ENCODE assay signal across 9 mouse cellular contexts in the genomic region with DNA sequence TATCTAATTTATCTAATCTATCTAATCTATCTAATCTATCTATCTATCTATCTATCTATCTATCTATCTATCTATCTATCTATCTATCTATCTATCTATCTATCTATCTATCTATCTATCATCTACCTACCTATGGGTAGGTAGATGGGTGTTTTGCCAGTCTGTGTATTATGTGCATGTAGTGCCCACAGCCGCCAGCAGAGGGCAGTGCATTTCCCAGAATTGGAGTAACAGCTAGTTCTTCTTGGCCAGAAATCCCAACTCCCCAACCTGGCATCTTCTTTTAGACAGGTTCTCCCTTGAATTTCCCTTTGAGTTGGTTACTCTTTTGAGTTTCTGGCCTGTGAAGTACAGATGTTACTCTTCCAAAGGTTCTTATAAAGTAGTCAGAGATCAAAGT.
DNase-seq lines count a peak whose midpoint lies in the region; ATAC-seq and TF ChIP-seq lines count a peak whose summit lies in the region.
"Had no signal": no experiment of that assay in that cellular context is flagged by ENCODE, and none has a peak within 500 bp of the region (broad histone marks: within the 10 kb centered on the region; RNA-seq: fewer than 3 reads in every experiment).

No protein-coding gene starts in this region.

- H3K4me3 ChIP-seq in kidney, embryonic 14.5 days (ENCODE audit: low read length), result no peak overlapping the region
- no peak overlapping the region for H3K4me3 ChIP-seq in cortical plate, adult 2 months (ENCODE audit: insufficient read depth, low read length)
- no peak overlapping the region for H3K4me3 ChIP-seq in limb, embryonic 14.5 days (replicated peaks; ENCODE audit: low read length)
- H3K4me3 ChIP-seq: hindbrain, embryonic 15.5 days had no signal

- WGBS in kidney, embryonic 14.5 days, result 0% methylated on average over 1 of the region's 1 CpGs
- WGBS in limb, embryonic 14.5 days, result 0% methylated on average over 1 of the region's 1 CpGs

- no peaks in the 10 kb centered on the region for H3K27me3 ChIP-seq in kidney, embryonic 14.5 days (ENCODE audit: control insufficient read depth, insufficient read depth, low read length)
- no peaks in the 10 kb centered on the region for H3K27me3 ChIP-seq in limb, embryonic 14.5 days (ENCODE audit: control insufficient read depth, insufficient read depth, low read length)
- H3K27me3 ChIP-seq: hindbrain, embryonic 15.5 days had no signal

- H3K27ac ChIP-seq in kidney, embryonic 14.5 days (ENCODE audit: low read depth, low read length), result no peak overlapping the region
- H3K27ac ChIP-seq in cortical plate, adult 2 months (ENCODE audit: insufficient read depth, low read length), result no peak overlapping the region
- H3K27ac ChIP-seq in limb, embryonic 14.5 days (replicated peaks; ENCODE audit: low read depth, low read length), result no peak overlapping the region
- H3K27ac ChIP-seq: hindbrain, embryonic 15.5 days had no signal

- H3K4me1 ChIP-seq in kidney, embryonic 14.5 days (ENCODE audit: control insufficient read depth, insufficient read depth, low read length), result no peaks in the 10 kb centered on the region
- no peaks in the 10 kb centered on the region for H3K4me1 ChIP-seq in cortical plate, adult 2 months (ENCODE audit: control insufficient read depth, insufficient read depth, low read length)
- H3K4me1 ChIP-seq in limb, embryonic 14.5 days (ENCODE audit: control insufficient read depth, insufficient read depth, low read length), result no peaks in the 10 kb centered on the region
- H3K4me1 ChIP-seq: hindbrain, embryonic 15.5 days had no signal

- no peak for ATAC-seq in kidney, embryonic 14.5 days (ENCODE audit: low FRiP score, low TSS enrichment)
- ATAC-seq in limb, embryonic 14.5 days (ENCODE audit: low FRiP score, low read depth), result no peak

- peak; percentile 72 for TF ChIP-seq CTCF in cortical plate, adult 2 months (IDR thresholded peaks at IDR 0.05; ENCODE audit: extremely low read depth, insufficient read depth, low read length)

- no peak overlapping the region for H3K9ac ChIP-seq in kidney, embryonic 14.5 days (ENCODE audit: low read depth, low read length)
- no peak overlapping the region for H3K9ac ChIP-seq in limb, embryonic 14.5 days (ENCODE audit: low read depth, low read length, severe bottlenecking)
- H3K9ac ChIP-seq: hindbrain, embryonic 15.5 days had no signal

- H3K4me2 ChIP-seq in kidney, embryonic 14.5 days (replicated peaks; ENCODE audit: low read depth, low read length), result no peak overlapping the region
- H3K4me2 ChIP-seq in limb, embryonic 14.5 days (replicated peaks; ENCODE audit: low read depth, low read length, severe bottlenecking), result no peak overlapping the region
- H3K4me2 ChIP-seq: hindbrain, embryonic 15.5 days had no signal

- H3K36me3 ChIP-seq in kidney, embryonic 14.5 days (ENCODE audit: control insufficient read depth, insufficient read depth, low read length), result no peaks in the 10 kb centered on the region
- H3K36me3 ChIP-seq in limb, embryonic 14.5 days (ENCODE audit: control insufficient read depth, insufficient read depth, low read length), result no peaks in the 10 kb centered on the region
- H3K36me3 ChIP-seq: hindbrain, embryonic 15.5 days had no signal

- DNase-seq in kidney, adult 18-20 months, result peak; percentile 73
- peak; percentile 29 for DNase-seq in WW6 (ENCODE audit: low read depth, low spot score)
- peak; percentile 23 to 74 for DNase-seq in kidney, adult 8-10 months
- DNase-seq in limb, embryonic 14.5 days (ENCODE audit: low spot score), result peak; percentile 52
- peak; percentile 35 for DNase-seq in right cerebral cortex, adult 18-20 months
- DNase-seq in urinary bladder, postnatal 10 days (ENCODE audit: low spot score), result peak; percentile 18

- H3K9me3 ChIP-seq in kidney, embryonic 14.5 days (ENCODE audit: control insufficient read depth, low read length), result no peaks in the 10 kb centered on the region
- H3K9me3 ChIP-seq in limb, embryonic 14.5 days (ENCODE audit: control insufficient read depth, low read length), result no peaks in the 10 kb centered on the region
- H3K9me3 ChIP-seq: hindbrain, embryonic 15.5 days had no signal

- no peak for TF ChIP-seq POLR2A in cortical plate, adult 2 months (IDR thresholded peaks at IDR 0.05; ENCODE audit: extremely low read depth, insufficient read depth, low read length)
- no peak for TF ChIP-seq POLR2A in limb, embryonic 14.5 days (IDR thresholded peaks at IDR 0.05; ENCODE audit: borderline replicate concordance, extremely low read depth, insufficient read depth, insufficient read length)

Comparison
In these comparisons a context has a peak if more than half of its experiments do, and no peak if none do; other contexts are left out.
1. DNase-seq: peak in every context shown above with its lines; median percentile 73 in kidney, adult 18-20 months; 52 in limb, embryonic 14.5 days; 48 in kidney, adult 8-10 months; 35 in right cerebral cortex, adult 18-20 months; 29 in WW6; 18 in urinary bladder, postnatal 10 days.